Mouse (Mus musculus) spleen, embryonic (tissue): ENCODE measurements around the gene H2-Q10.

Source experiments
- CTCF ChIA-PET: fragments of 350-600 bp; sonication (Branson Sonifier 250); formaldehyde crosslinking; loops from one replicate; lab custom pipeline; 2022; lab: Charles Lee

The H2-Q10 gene

DNA sequence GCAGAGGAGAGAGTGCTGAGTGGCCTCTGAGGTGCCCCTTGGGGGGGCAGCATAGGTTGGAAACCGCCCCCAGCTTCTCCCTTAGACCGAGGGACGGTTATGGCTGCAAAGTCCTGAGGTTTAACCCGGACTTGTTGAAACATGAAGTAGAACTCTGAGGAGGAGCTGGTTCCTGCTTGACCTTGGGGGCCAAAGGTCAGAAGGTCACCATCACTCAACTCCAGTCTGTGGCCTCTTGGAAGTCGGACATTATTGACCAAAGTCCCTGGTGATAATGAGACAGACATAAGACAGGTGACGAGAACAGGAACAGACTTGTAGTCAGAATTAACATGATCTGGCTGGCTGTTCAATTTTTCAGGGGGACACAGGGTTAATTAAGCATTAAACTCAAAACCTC is 44.9 kb downstream of the H2-Q10 start:
- CTCF ChIA-PET: interaction anchor here (0.6 kb wide), 1 partner anchor 26 kb away, joined by 4 read pairs; no protein-coding TSS in a partner anchor

DNA sequence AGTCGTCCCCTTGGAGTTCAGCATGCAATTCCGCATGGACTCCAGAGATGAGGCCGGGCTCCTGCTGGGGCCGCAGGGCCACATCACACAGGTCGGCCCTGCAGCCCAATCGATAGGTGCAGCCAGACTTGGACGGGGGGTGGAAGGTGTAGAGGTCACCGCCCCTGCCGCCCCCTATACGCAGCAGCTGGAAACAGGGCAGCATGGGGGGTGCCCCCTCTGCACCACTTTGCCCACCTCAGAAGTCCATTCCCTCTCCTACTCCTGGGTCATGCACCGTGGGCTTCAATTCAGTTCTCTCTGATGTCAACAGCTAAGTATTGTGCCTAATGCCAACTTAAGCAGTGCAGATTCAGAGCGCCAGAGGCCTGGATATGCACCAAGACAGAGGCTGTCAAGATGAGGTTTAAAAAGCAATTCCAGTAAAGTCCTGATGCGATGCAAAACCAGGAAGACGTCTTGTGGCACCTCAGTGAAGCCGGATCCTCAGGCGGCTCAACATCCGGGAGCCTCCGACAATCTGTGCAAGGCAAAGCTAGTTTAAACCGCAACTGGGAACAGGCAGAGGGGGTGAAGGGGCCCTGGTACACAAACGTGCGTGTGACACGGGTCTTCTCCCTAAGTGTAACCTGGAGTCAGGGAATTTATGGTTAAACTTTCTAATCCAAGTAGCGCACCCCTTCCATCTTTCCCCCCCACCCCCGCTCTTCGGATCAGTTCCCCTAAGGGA is 46.2 kb downstream of the H2-Q10 start:
- CTCF ChIA-PET: no interaction called here

DNA sequence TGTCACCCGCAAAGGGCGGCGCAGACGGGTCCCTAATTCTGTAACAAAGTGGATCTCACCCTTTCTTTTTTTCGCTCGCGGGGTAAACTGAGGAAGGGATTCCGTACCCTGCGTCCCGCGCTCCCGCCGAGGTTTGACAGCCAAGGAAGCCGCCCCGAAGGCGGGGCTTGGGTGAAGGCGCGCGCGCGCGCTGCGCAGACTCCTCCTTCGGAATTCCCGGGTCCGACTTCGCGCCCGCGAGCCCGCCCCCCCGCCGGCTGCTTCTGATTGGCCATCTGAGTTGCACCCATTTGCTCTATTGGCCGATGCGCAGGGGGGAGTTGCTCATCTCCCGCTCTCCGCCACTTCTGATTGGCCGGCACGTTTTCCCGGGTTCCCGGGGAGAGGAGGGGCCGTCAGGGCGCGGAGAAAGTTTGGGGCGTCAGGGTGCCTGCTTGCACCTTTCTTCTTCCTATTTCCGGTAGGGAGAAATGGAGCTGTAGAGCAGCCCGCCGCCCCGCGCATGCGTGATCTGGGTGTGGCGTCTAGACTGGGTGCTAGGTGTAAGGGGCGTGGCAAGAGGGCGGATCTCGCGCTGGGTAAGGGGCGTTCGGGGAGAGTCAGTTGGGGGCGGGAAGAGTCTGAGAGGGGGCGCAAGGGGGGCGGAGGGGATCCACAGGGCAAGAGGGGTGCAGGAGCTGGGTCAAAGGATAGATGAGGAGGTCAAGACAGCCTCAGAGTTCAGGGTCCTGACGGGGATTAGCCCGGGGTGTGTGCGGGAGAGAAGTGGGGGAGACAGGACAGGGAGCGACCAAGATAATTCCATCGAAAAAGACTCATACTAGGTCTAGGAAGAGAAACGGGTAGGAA is 47.0 kb downstream of the H2-Q10 start, which contains the start of the genes Tcf19 and Cchcr1:
Gene Tcf19 (minus strand): TSS at position 173 of the 849 bp plus-strand sequence.
Gene Cchcr1 (plus strand): TSS at position 449 of the 849 bp plus-strand sequence.
- CTCF ChIA-PET: interaction anchor here (0.6 kb wide), 2 partner anchors 25 to 42 kb away, joined by 3 to 9 read pairs; no protein-coding TSS in a partner anchor

DNA sequence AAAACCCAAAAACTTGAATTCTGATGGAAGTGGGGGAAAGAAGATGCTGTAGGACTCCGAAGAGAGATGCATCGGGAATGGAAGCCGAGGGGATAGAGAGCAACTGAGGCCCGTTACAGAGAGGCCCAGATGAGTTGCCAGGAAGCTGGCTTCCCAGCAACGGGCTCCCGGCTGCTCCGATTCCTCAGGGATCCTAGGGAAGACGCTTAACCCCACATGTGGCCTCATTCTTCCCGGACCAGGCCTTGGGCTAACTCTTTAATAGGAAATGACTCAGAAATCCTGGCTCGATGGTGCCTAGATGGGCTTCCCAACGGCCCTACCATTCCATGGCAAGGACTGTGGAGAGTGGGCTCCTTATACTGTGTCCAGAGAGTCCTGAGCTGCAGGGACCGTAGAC is 47.6 kb downstream of the H2-Q10 start:
- CTCF ChIA-PET: interaction anchor here (0.6 kb wide), 2 partner anchors 25 to 42 kb away, joined by 3 to 9 read pairs; no protein-coding TSS in a partner anchor
